20 mouse cellular contexts compared by ENCODE assay signal in the genomic region with DNA sequence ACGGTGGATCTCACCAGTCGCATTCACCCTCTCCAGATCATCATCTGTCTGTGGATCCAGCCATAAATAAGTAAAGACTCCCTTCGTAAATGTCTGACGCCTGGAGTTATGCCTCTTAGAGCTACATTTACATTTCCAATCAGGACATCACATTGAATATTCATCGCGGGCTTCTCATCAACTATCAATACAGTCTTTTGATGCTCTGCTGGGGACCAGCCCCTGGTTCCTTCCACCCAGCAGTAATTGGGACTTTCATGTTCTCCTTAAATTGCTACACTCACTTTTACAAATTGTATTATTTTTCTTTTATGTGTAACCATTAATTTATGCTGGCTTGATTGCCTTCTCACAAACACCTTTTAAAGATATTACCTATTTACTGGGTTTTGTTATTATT.
A peak's percentile ranks its signal among the peaks of the same experiment; 100 is the strongest.
DNase-seq lines count a peak whose midpoint lies in the region; ATAC-seq and TF ChIP-seq lines count a peak whose summit lies in the region.
"Had no signal": no experiment of that assay in that cellular context is flagged by ENCODE, and none has a peak within 500 bp of the region (broad histone marks: within the 10 kb centered on the region; RNA-seq: fewer than 3 reads in every experiment).

No protein-coding gene starts in this region.

- 67% methylated on average over 6 of the region's 6 CpGs for WGBS in forebrain, embryonic 15.5 days
- 78% methylated on average over 6 of the region's 6 CpGs for WGBS in forebrain, embryonic 12.5 days
- WGBS in midbrain, embryonic 13.5 days, result 71% methylated on average over 6 of the region's 6 CpGs
- 65% methylated on average over 6 of the region's 6 CpGs for WGBS in midbrain, postnatal 0 days
- WGBS in hindbrain, embryonic 11.5 days, result 82% methylated on average over 6 of the region's 6 CpGs

- peak overlapping the region; percentile 21; the same call in 1 of the 2 replicates for H3K27ac ChIP-seq in forebrain, embryonic 15.5 days (replicated peaks)
- no peak overlapping the region for H3K27ac ChIP-seq in forebrain, embryonic 12.5 days
- H3K27ac ChIP-seq in midbrain, embryonic 13.5 days, result peak overlapping the region; percentile 30; the same call in 1 of the 2 replicates
- no peak overlapping the region for H3K27ac ChIP-seq in midbrain, postnatal 0 days (ENCODE audit: low read depth, low read length)
- no peak overlapping the region for H3K27ac ChIP-seq in hindbrain, embryonic 11.5 days (ENCODE audit: low read depth, low read length)
- H3K27ac ChIP-seq: embryonic facial prominence, embryonic 12.5 days; embryonic facial prominence, embryonic 15.5 days; gastrocnemius, adult 2 months; hindbrain, embryonic 13.5 days; intestine, embryonic 15.5 days had no signal

- DNase-seq in midbrain, postnatal 0 days (ENCODE audit: low spot score), result no peak
- DNase-seq in brain, embryonic 14.5 days (ENCODE audit: low read depth), result peak; percentile 38
- no peak for DNase-seq in hindbrain, embryonic 11.5 days (ENCODE audit: low spot score)
- DNase-seq: adrenal gland, postnatal 10 days; B cell, adult 2 months; gastrocnemius, adult 2 months; gastrocnemius, postnatal 14 days; heart, adult 11 months; kidney, adult 11 months had no signal

- H3K4me1 ChIP-seq in forebrain, embryonic 15.5 days, result peaks cover 15% of the 10 kb centered on the region
- H3K4me1 ChIP-seq in forebrain, embryonic 12.5 days, result no peaks in the 10 kb centered on the region
- peaks cover 11% of the 10 kb centered on the region; the same call in 1 of the 2 replicates for H3K4me1 ChIP-seq in midbrain, embryonic 13.5 days (replicated peaks)
- no peaks in the 10 kb centered on the region for H3K4me1 ChIP-seq in midbrain, postnatal 0 days (ENCODE audit: insufficient read depth, low read length)
- H3K4me1 ChIP-seq in hindbrain, embryonic 11.5 days (replicated peaks; ENCODE audit: control insufficient read depth, insufficient read depth, low read length), result no peaks in the 10 kb centered on the region
- H3K4me1 ChIP-seq: embryonic facial prominence, embryonic 12.5 days; embryonic facial prominence, embryonic 15.5 days; intestine, embryonic 15.5 days had no signal

- no peaks in the 10 kb centered on the region for H3K36me3 ChIP-seq in forebrain, embryonic 15.5 days
- no peaks in the 10 kb centered on the region for H3K36me3 ChIP-seq in forebrain, embryonic 12.5 days (replicated peaks)
- H3K36me3 ChIP-seq in midbrain, embryonic 13.5 days, result no peaks in the 10 kb centered on the region
- H3K36me3 ChIP-seq in midbrain, postnatal 0 days (ENCODE audit: insufficient read depth, low read length), result no peaks in the 10 kb centered on the region
- no peaks in the 10 kb centered on the region for H3K36me3 ChIP-seq in hindbrain, embryonic 11.5 days (ENCODE audit: control insufficient read depth, insufficient read depth, low read length)
- H3K36me3 ChIP-seq: embryonic facial prominence, embryonic 12.5 days; embryonic facial prominence, embryonic 15.5 days; G1E; hindbrain, embryonic 13.5 days; intestine, embryonic 15.5 days had no signal

- no peak for TF ChIP-seq POLR2A in brain, embryonic 14.5 days (IDR thresholded peaks at IDR 0.05; ENCODE audit: borderline replicate concordance, extremely low read depth, insufficient read depth, insufficient read length, poor library complexity, severe bottlenecking)

- H3K4me2 ChIP-seq in forebrain, embryonic 15.5 days (replicated peaks), result no peak overlapping the region
- no peak overlapping the region for H3K4me2 ChIP-seq in forebrain, embryonic 12.5 days
- no peak overlapping the region for H3K4me2 ChIP-seq in midbrain, embryonic 13.5 days (replicated peaks)
- no peak overlapping the region for H3K4me2 ChIP-seq in midbrain, postnatal 0 days (ENCODE audit: low read depth, low read length, poor library complexity, severe bottlenecking)
- H3K4me2 ChIP-seq in hindbrain, embryonic 11.5 days (replicated peaks; ENCODE audit: low read depth, low read length), result no peak overlapping the region
- H3K4me2 ChIP-seq: embryonic facial prominence, embryonic 12.5 days; embryonic facial prominence, embryonic 15.5 days; heart, embryonic 11.5 days; intestine, embryonic 15.5 days had no signal

- no peaks in the 10 kb centered on the region for H3K9me3 ChIP-seq in forebrain, embryonic 15.5 days
- no peaks in the 10 kb centered on the region for H3K9me3 ChIP-seq in forebrain, embryonic 12.5 days
- H3K9me3 ChIP-seq in midbrain, embryonic 13.5 days, result no peaks in the 10 kb centered on the region
- no peaks in the 10 kb centered on the region for H3K9me3 ChIP-seq in midbrain, postnatal 0 days (ENCODE audit: low read length)
- H3K9me3 ChIP-seq in hindbrain, embryonic 11.5 days (ENCODE audit: control insufficient read depth, low read length), result no peaks in the 10 kb centered on the region
- H3K9me3 ChIP-seq: embryonic facial prominence, embryonic 15.5 days; G1E; hindbrain, embryonic 13.5 days; intestine, embryonic 15.5 days had no signal

- H3K9ac ChIP-seq in forebrain, embryonic 15.5 days (replicated peaks), result no peak overlapping the region
- H3K9ac ChIP-seq in forebrain, embryonic 12.5 days, result no peak overlapping the region
- H3K9ac ChIP-seq in midbrain, embryonic 13.5 days (replicated peaks), result no peak overlapping the region
- no peak overlapping the region for H3K9ac ChIP-seq in midbrain, postnatal 0 days (replicated peaks; ENCODE audit: low read length, poor library complexity, severe bottlenecking)
- H3K9ac ChIP-seq in hindbrain, embryonic 11.5 days (ENCODE audit: low read depth, low read length), result no peak overlapping the region
- H3K9ac ChIP-seq: embryonic facial prominence, embryonic 12.5 days; embryonic facial prominence, embryonic 15.5 days; hindbrain, embryonic 13.5 days; intestine, embryonic 15.5 days had no signal

- no peak for ATAC-seq in forebrain, embryonic 15.5 days (replicated peaks)
- ATAC-seq in forebrain, embryonic 12.5 days (ENCODE audit: low FRiP score), result no peak
- ATAC-seq in midbrain, embryonic 13.5 days, result peak; percentile 37; the same call in 1 of the 2 replicates
- no peak for ATAC-seq in midbrain, postnatal 0 days (ENCODE audit: low FRiP score)
- no peak for ATAC-seq in hindbrain, embryonic 11.5 days (ENCODE audit: low FRiP score)
- ATAC-seq: intestine, embryonic 15.5 days; Patski had no signal

- H3K4me3 ChIP-seq in forebrain, embryonic 15.5 days, result no peak overlapping the region
- H3K4me3 ChIP-seq in forebrain, embryonic 12.5 days (replicated peaks), result no peak overlapping the region
- H3K4me3 ChIP-seq in midbrain, embryonic 13.5 days (replicated peaks), result no peak overlapping the region
- H3K4me3 ChIP-seq in midbrain, postnatal 0 days (ENCODE audit: low read depth, low read length), result no peak overlapping the region
- H3K4me3 ChIP-seq in hindbrain, embryonic 11.5 days (ENCODE audit: low read depth, low read length), result no peak overlapping the region
- H3K4me3 ChIP-seq: embryonic facial prominence, embryonic 12.5 days; embryonic facial prominence, embryonic 15.5 days; gastrocnemius, adult 2 months; hindbrain, embryonic 13.5 days; intestine, embryonic 15.5 days had no signal

- no peak for TF ChIP-seq CTCF in midbrain, postnatal 0 days (IDR thresholded peaks at IDR 0.05)
- TF ChIP-seq CTCF in brain, embryonic 14.5 days (IDR thresholded peaks at IDR 0.05; ENCODE audit: borderline replicate concordance, extremely low read depth, insufficient read depth, insufficient read length), result no peak

- H3K27me3 ChIP-seq in forebrain, embryonic 15.5 days, result no peaks in the 10 kb centered on the region
- no peaks in the 10 kb centered on the region for H3K27me3 ChIP-seq in forebrain, embryonic 12.5 days
- no peaks in the 10 kb centered on the region for H3K27me3 ChIP-seq in midbrain, embryonic 13.5 days
- no peaks in the 10 kb centered on the region for H3K27me3 ChIP-seq in midbrain, postnatal 0 days (ENCODE audit: insufficient read depth, low read length)
- H3K27me3 ChIP-seq in hindbrain, embryonic 11.5 days (ENCODE audit: control insufficient read depth, insufficient read depth, low read length), result no peaks in the 10 kb centered on the region
- H3K27me3 ChIP-seq: CH12.LX; embryonic facial prominence, embryonic 12.5 days; embryonic facial prominence, embryonic 15.5 days; hindbrain, embryonic 13.5 days; intestine, embryonic 15.5 days had no signal

Comparison
In these comparisons a context has a peak if more than half of its experiments do, and no peak if none do; other contexts are left out.
1. H3K27ac ChIP-seq: peak in forebrain, embryonic 15.5 days (single experiment) and midbrain, embryonic 13.5 days (single experiment); none in forebrain, embryonic 12.5 days (single experiment), midbrain, postnatal 0 days (single experiment) and hindbrain, embryonic 11.5 days (single experiment).